Mouse (Mus musculus): ENCODE results near the gene Zfp618.

DNA sequence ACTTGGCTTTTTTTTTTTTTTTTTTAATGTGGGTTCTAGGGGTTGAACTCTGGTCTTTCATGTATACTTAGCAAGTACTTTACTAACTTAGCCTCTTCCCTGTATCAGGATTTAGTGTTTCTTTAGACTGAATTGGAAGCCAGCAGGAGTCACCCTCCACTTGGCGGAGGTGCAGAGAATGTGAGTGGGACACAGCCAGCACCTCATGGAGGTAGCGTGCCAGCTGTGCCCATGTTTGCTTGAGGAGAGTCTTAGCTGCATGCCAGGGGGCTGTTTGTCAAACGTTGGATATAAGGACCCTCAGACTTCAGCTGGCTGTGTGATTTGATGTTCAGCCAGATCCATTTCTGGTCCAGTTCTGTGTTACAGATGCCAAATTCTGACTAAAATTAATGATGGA lies 7.7 kb downstream of the Zfp618 start:
- no peak for TF ChIP-seq CTCF (IDR thresholded peaks at IDR 0.05; ENCODE audit: insufficient read depth, low read length)
- no peak for TF ChIP-seq POLR2A (IDR thresholded peaks at IDR 0.05; ENCODE audit: borderline replicate concordance, extremely low read depth, low read depth, low read length)
